Mouse (Mus musculus) Muller cell, postnatal 12 days (primary cell): ENCODE results near the gene Heatr5b.
A peak's percentile ranks its signal among the peaks of the same experiment; 100 is the strongest.

Experiments
- DNase-seq: peaks from one replicate; pipeline ENCODE4 v3.0.0-alpha.2; 2015; ENCODE audit errors: inconsistent ontology term

The Heatr5b gene

GRCm38 (mm10) chr17:78768937-78769336 lies 66.2 kb downstream of the Heatr5b start:
- no peak for DNase-seq

- DNase-seq: no peak
Observed at GRCm38 (mm10) chr17:78767546-78767945, 67.6 kb downstream of the Heatr5b start.

- no peak for DNase-seq
Observed at GRCm38 (mm10) chr17:78766084-78766483, 69.1 kb downstream of the Heatr5b start.

GRCm38 (mm10) chr17:78763272-78763671 lies 71.9 kb downstream of the Heatr5b start:
- no peak for DNase-seq

- peak; percentile 49 for DNase-seq
Observed at GRCm38 (mm10) chr17:78752938-78753655, 82.1 kb downstream of the Heatr5b start.

GRCm38 (mm10) chr17:78752064-78752463 lies 83.1 kb downstream of the Heatr5b start:
- no peak for DNase-seq

GRCm38 (mm10) chr17:78748440-78748839 lies 86.7 kb downstream of the Heatr5b start:
- DNase-seq: no peak

GRCm38 (mm10) chr17:78738416-78738815 lies 96.7 kb downstream of the Heatr5b start:
- no peak for DNase-seq

GRCm38 (mm10) chr17:78737771-78738170 lies 97.4 kb downstream of the Heatr5b start:
- DNase-seq: peak; percentile 62

- no peak for DNase-seq
Observed at GRCm38 (mm10) chr17:78737096-78737495, 98.1 kb downstream of the Heatr5b start, which contains the start of gene Strn. Gene Strn, minus strand, starts transcription at chr17:78737196.

- DNase-seq: peak; percentile 99
Observed at GRCm38 (mm10) chr17:78736473-78736988, 98.6 kb downstream of the Heatr5b start.

GRCm38 (mm10) chr17:78735731-78736472 lies 99.3 kb downstream of the Heatr5b start:
- DNase-seq: peak; percentile 40

GRCm38 (mm10) chr17:78734806-78735205 lies 100.4 kb downstream of the Heatr5b start:
- DNase-seq: no peak

GRCm38 (mm10) chr17:78732056-78732455 lies 103.1 kb downstream of the Heatr5b start:
- DNase-seq: peak; percentile 85

- no peak for DNase-seq
Observed at GRCm38 (mm10) chr17:78726746-78727449, 108.3 kb downstream of the Heatr5b start.

- peak; percentile 90 for DNase-seq
Observed at GRCm38 (mm10) chr17:78724461-78725055, 110.6 kb downstream of the Heatr5b start.

- no peak for DNase-seq
Observed at GRCm38 (mm10) chr17:78721690-78722089, 113.5 kb downstream of the Heatr5b start.

- no peak for DNase-seq
Observed at GRCm38 (mm10) chr17:78719086-78719485, 116.1 kb downstream of the Heatr5b start.

GRCm38 (mm10) chr17:78710258-78710657 lies 124.9 kb downstream of the Heatr5b start:
- peak; percentile 69 for DNase-seq

- no peak for DNase-seq
Observed at GRCm38 (mm10) chr17:78708422-78708821, 126.7 kb downstream of the Heatr5b start.

GRCm38 (mm10) chr17:78702988-78703387 lies 132.2 kb downstream of the Heatr5b start:
- no peak for DNase-seq
